Mouse (Mus musculus) forebrain, embryonic 13.5 days (tissue): Measurements from ENCODE around the gene Iba57. TPM values are rescaled to one million over a fixed set of nuclear protein-coding genes. Genes with fewer than 3 reads are reported as not detected.

Experiments
- ATAC-seq: fragments of 200-750 bp; cut with Nextera tagmentation; 2 replicates; pipeline ENCODE4 v1.8.0; 2017
- H3K27ac ChIP-seq: fragments of 300-500 bp; sonication (generic); 2 replicates; pipeline ENCODE4 v1.5.1; 2015; ENCODE audit warnings: inconsistent platforms, mild to moderate bottlenecking, moderate library complexity
- H3K27me3 ChIP-seq: fragments of 300-500 bp; sonication (generic); 2 replicates; pipeline ENCODE4 v1.6.1; 2015; ENCODE audit warnings: mild to moderate bottlenecking, inconsistent platforms
- H3K36me3 ChIP-seq: fragments of 300-500 bp; sonication (generic); 2 replicates; pipeline ENCODE4 v1.6.1; 2015; ENCODE audit warnings: mild to moderate bottlenecking, inconsistent platforms; ENCODE audit not compliant: poor library complexity, severe bottlenecking
- H3K4me1 ChIP-seq: fragments of 300-500 bp; sonication (generic); 2 replicates; pipeline ENCODE4 v1.6.1; 2015; ENCODE audit warnings: inconsistent platforms
- H3K4me2 ChIP-seq: fragments of 300-500 bp; sonication (generic); 2 replicates; pipeline ENCODE4 v1.6.1; 2015; ENCODE audit warnings: inconsistent platforms, mild to moderate bottlenecking, moderate library complexity
- H3K4me3 ChIP-seq: fragments of 300-500 bp; sonication (generic); 2 replicates; pipeline ENCODE4 v1.5.1; 2015; ENCODE audit warnings: mild to moderate bottlenecking, inconsistent platforms
- H3K9ac ChIP-seq: fragments of 300-500 bp; sonication (generic); 2 replicates; pipeline ENCODE4 v1.6.1; 2015; ENCODE audit warnings: mild to moderate bottlenecking, inconsistent platforms
- H3K9me3 ChIP-seq: fragments of 300-500 bp; sonication (generic); replicated peaks from 2 replicates; pipeline ENCODE4 v1.6.1; 2016; ENCODE audit warnings: inconsistent platforms
- WGBS: fragments of 180-500 bp; shearing (Covaris S2); methylation state at CpG from one replicate; pipeline ENCODE4 v1.1.7; 2015; 5-methylcytosine and 5-hydroxymethylcytosine counted together
- polyA plus RNA-seq: library from polyadenylated mRNA; unstranded; fragments of >200 nt; fragmentation: Nextera tagmentation; extraction: Ambion mirVana; gene quantifications from 2 replicates; pipeline ENCODE4 v1.2.1, GENCODE M21; 2015

Iba57 gene
- polyA plus RNA-seq, 1 experiment from 2014 or later, result 6.8 TPM

DNA sequence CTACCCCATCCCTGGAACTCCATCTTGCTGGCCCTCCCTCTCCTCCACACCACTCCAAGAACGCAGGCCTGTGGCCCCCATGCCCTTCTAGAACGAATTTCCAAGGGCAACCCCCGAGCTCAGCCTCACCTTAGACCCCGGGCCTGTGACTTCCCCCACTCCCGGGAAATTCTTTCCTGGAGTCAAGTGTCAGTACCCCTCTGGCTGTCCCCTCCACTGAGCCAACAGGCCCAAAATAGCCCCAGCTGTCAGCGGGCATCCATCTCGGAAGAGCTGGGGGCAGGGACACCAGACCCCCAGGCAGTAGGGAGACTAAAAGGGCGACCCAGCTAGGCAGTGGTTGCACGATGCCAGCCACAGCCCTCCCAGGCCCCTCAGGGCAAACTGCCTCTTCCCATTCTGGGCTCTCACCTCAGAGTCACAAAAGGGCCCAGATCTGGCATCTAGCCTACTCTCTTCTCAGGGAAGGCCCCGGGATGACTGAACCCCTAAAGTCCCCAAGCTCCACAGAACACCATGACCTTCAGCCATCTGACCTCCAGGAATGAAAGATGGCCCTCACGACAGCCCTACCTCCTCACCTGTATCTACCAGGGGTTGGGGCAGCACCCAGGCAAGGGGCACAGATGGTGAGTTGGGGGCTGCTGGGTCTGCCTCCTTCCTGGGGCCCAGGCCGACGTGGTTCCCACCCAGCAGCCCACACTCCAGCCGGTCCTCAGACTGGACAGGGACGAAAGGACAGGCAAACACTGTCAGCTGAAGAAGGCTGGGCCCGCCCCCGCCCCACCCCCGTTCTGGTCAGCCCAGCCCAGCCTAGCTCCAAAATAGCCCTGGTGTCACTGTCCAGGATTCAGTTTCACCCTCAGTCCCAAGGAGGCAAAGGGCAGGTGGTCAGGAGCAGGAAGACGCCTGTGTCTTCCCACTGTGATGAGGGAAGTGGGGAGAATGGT is 24.7 kb downstream of the Iba57 start:
- H3K36me3 ChIP-seq, result no peaks in the 10 kb centered on the region
- no peak for ATAC-seq
- H3K27me3 ChIP-seq, result peaks cover 48% of the 10 kb centered on the region
- H3K4me1 ChIP-seq, result peaks cover 17% of the 10 kb centered on the region
- no peak overlapping the region for H3K9ac ChIP-seq
- WGBS, result 75% methylated on average over 19 of the region's 19 CpGs
- no peak overlapping the region for H3K27ac ChIP-seq
- H3K4me2 ChIP-seq, result no peak overlapping the region
- H3K4me3 ChIP-seq, result no peak overlapping the region
- no peaks in the 10 kb centered on the region for H3K9me3 ChIP-seq

DNA sequence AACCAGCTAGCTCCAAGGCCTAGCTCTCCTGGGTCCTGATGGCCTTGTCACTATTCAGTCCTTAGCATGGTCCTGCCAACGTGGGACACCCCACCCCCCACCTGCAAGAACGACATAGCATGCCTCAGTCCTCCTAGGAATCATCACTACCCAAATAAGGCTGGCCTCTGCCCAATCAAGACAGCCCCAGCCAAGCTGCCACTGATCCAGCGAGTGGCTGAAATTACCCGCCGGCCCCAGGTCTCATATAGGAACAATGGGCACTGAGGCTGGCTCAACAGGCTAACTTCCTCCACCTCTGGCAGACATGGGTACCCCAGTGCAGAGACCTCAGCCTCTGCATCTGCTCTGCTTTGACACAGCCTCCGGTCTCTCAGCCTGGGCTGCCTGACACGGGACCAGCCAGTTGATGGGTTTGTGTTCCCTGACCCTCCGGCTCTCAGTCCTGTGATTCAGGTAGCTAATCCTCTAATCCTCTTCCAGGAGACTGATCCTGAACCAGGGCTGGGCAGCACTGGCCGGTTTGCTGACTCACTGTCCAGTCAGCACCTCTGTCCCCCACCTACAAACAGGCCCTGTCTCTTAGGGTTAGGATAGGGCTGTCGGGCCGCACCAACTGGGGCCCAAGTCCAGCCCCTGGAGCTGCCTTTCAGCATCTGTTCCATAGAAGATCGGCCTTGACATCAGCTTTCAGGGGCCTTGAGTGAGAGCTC is 26.4 kb downstream of the Iba57 start:
- 47% methylated on average over 12 of the region's 12 CpGs for WGBS
- H3K4me2 ChIP-seq, result no peak overlapping the region
- peaks cover 17% of the 10 kb centered on the region for H3K4me1 ChIP-seq
- H3K27me3 ChIP-seq, result peaks cover 65% of the 10 kb centered on the region
- H3K9ac ChIP-seq, result no peak overlapping the region
- H3K27ac ChIP-seq, result no peak overlapping the region
- H3K4me3 ChIP-seq, result no peak overlapping the region
- H3K36me3 ChIP-seq, result no peaks in the 10 kb centered on the region
- no peak for ATAC-seq
- no peaks in the 10 kb centered on the region for H3K9me3 ChIP-seq

DNA sequence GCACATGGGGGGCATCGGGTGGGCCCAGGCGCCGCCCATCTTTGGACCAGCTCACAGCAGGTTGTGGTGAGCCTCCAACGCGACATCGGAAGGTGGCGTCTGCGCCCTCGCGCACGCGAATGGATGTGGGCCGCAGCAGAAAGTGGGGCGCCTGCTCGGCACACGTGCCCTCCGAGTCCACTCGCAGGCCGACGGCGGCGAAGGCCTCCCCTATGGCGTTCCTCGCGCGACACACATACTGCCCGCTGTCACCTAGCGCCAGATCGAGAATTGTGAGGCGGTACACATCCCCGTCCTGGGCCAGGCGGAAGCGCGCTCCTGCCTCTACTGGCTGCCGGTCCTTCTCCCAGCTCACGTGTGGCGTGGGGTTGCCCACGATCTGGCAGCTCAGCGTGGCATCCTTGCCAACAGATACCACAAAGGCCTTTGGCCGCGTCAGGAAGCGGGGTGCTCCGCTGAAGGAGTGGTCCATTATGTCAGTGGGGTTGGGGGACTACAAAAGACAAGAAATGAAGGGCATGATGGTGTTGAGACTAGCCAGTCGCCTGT is 27.6 kb downstream of the Iba57 start, which contains the start of gene Obscn:
Gene Obscn (minus strand): TSS at position 499 of the 549 bp plus-strand sequence.
- no peak for ATAC-seq
- WGBS, result 18% methylated on average over 44 of the region's 44 CpGs
- H3K27me3 ChIP-seq, result peaks cover 67% of the 10 kb centered on the region
- no peaks in the 10 kb centered on the region for H3K9me3 ChIP-seq
- peak within 1 kb of the TSS; percentile 23 for H3K4me3 ChIP-seq
- H3K36me3 ChIP-seq, result no peaks in the 10 kb centered on the region
- no peak within 1 kb of the TSS for H3K9ac ChIP-seq
- H3K27ac ChIP-seq, result no peak within 1 kb of the TSS
- H3K4me2 ChIP-seq, result peak within 1 kb of the TSS; percentile 50
- peaks cover 13% of the 10 kb centered on the region for H3K4me1 ChIP-seq

DNA sequence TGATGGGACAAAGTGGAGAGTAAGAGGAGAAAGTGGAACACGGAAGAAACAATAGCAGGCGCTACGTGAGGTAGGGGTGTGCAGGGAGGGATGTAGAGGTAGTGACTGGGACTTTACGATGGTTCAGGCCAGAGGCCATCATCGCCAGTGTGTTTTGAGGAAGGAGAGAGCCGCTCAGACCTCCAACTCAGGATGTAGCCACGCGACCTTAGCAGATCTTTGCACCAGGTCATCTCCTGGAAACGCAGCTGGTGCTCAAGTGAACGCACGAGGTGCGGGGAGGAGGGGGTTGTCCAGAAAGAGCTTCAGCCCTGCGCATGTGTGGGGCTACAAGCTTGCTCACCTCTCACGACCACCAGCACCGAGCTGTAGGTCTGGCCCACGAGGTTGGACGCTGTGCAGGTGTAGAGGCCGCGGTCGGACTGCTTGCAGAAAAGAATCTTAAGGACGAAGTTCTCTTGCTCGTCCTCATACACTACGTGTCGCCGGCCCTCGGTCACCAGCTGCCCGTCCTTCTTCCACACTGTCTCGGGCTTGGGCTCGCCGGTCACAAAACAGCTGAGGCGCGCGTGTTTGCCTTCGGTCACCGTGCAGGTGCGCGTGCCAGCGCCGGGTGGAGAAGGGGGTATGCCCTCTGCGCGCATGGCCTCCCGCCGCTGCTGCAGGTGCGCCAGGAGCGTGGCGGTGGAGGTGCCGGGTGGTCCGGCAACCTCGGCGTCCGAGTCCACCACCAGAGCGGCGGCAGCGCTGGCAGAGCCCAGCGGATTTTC is 28.3 kb downstream of the Iba57 start:
- Histone ChIP-seq H3K9me3 (no peaks in the 10 kb centered on the region), H3K4me3 (peak overlapping the region; percentile 23), H3K27ac (no peak overlapping the region), H3K4me1 (peaks cover 13% of the 10 kb centered on the region), H3K9ac (no peak overlapping the region), H3K4me2 (peak overlapping the region; percentile 50), H3K27me3 (peaks cover 67% of the 10 kb centered on the region), H3K36me3 (no peaks in the 10 kb centered on the region)
- 5% methylated on average over 55 of the region's 55 CpGs for WGBS
- no peak for ATAC-seq

DNA sequence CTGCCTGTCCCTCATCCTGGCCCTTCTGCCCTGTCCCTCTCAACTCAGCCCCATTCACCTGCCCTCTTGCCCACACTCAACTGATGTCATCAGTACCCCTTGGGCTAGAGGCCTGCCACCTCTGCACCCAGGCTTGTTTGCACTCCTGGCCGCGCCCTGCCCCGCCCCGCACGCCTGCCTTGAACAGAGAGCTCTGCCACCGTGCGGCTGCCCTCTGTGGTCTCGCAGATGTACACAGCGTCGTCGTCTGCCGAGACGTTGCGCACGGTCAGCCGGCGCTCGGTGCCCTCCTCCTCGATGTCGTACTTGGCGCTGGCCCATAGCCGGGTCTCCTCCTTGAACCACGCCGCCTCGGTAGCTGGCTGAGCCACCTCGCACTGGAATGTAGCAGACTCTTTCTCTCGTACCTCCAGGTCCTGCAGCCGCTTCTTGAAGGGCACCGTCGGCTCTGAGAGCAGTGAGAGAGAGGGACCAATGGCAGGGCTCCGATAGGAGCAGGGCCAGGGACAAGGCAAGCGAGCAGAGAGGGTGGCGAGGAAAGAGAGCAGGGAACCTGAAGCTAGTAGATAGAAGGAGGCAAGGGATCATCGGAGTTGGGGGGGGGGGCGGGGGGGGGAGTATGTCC is 29.1 kb downstream of the Iba57 start:
- Histone ChIP-seq H3K4me3 (peak overlapping the region; percentile 15), H3K27ac (no peak overlapping the region), H3K4me1 (peaks cover 13% of the 10 kb centered on the region), H3K4me2 (peak overlapping the region; percentile 33), H3K9me3 (no peaks in the 10 kb centered on the region), H3K9ac (no peak overlapping the region), H3K27me3 (peaks cover 67% of the 10 kb centered on the region), H3K36me3 (no peaks in the 10 kb centered on the region)
- WGBS, result 10% methylated on average over 34 of the region's 35 CpGs
- ATAC-seq, result no peak

DNA sequence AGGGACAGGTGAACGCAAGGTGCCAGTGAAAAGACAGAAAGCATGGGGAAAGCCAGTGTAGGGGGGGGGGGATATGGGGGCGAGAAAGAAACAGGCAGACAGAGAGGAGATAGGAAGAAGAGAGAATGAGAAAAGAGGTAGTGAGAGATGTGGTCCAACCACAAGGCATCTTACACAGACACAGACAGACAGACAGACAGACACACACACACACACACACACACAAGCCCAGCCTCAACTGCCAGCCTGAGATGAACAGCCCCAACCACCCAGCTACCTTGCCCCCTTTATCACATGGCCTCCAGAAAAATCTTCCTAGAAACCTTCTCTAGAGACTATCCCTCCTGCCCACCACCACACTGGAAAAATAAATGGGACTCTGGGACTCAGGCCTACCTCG is 31.5 kb downstream of the Iba57 start:
- peaks cover 13% of the 10 kb centered on the region for H3K4me1 ChIP-seq
- no peak overlapping the region for H3K4me2 ChIP-seq
- H3K27ac ChIP-seq, result no peak overlapping the region
- H3K4me3 ChIP-seq, result no peak overlapping the region
- WGBS, result 87% methylated on average over 2 of the region's 3 CpGs
- no peaks in the 10 kb centered on the region for H3K9me3 ChIP-seq
- peaks cover 51% of the 10 kb centered on the region for H3K27me3 ChIP-seq
- no peaks in the 10 kb centered on the region for H3K36me3 ChIP-seq
- H3K9ac ChIP-seq, result no peak overlapping the region
- no peak for ATAC-seq

DNA sequence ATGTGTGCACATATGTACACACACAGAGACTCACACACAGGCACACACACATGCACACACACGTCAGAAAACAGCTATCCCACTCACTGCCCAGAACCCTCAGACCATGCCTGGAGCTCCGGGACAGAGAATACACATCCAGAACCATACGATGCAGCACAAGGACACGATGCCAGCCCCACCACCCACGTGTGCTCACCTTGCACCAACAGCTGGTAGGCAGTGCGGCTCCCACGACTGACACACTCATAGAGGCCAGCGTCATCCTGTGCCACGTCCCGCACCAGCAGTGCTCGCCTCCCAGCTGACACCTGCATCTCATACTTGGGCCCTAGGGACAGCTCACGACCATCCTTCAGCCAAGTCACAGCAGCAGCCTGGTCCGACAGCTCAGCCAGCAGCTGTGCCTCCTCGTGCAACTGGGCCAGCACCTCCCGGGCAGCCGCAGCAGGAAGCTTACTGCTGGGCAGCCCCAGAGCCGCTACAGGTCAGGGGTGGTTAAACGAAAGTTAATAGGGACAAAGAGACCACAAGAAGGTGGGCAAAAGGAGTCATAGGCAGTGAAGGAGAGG is 32.1 kb downstream of the Iba57 start:
- no peak overlapping the region for H3K4me3 ChIP-seq
- no peak overlapping the region for H3K4me2 ChIP-seq
- H3K9me3 ChIP-seq, result no peaks in the 10 kb centered on the region
- no peak overlapping the region for H3K27ac ChIP-seq
- H3K9ac ChIP-seq, result no peak overlapping the region
- WGBS, result 68% methylated on average over 18 of the region's 18 CpGs
- H3K4me1 ChIP-seq, result peaks cover 13% of the 10 kb centered on the region
- no peak for ATAC-seq
- H3K36me3 ChIP-seq, result no peaks in the 10 kb centered on the region
- H3K27me3 ChIP-seq, result peaks cover 44% of the 10 kb centered on the region

DNA sequence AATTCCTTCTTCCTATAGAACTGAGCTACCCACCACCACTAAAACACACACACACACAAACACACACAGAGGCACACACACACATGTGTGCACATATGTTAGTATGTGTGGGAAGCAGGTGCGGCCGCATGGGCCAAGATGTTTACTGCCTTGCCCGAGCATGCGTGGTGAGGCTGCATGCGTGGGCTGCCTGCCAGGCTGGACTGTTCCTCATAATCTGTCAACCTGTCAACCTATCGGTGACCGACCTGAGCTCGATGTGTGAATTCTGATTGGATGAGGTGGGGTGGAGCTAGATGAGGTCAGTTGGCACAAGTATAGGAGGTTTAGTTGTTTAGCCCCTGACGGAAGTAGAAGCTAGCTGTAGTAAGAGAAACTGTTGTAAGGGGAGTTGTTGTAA is 32.8 kb downstream of the Iba57 start:
- no peak for ATAC-seq
- H3K27me3 ChIP-seq, result peaks cover 38% of the 10 kb centered on the region
- no peak overlapping the region for H3K27ac ChIP-seq
- peaks cover 10% of the 10 kb centered on the region for H3K4me1 ChIP-seq
- H3K36me3 ChIP-seq, result no peaks in the 10 kb centered on the region
- no peak overlapping the region for H3K4me3 ChIP-seq
- 87% methylated on average over 9 of the region's 9 CpGs for WGBS
- no peak overlapping the region for H3K4me2 ChIP-seq
- H3K9me3 ChIP-seq, result no peaks in the 10 kb centered on the region
- no peak overlapping the region for H3K9ac ChIP-seq

DNA sequence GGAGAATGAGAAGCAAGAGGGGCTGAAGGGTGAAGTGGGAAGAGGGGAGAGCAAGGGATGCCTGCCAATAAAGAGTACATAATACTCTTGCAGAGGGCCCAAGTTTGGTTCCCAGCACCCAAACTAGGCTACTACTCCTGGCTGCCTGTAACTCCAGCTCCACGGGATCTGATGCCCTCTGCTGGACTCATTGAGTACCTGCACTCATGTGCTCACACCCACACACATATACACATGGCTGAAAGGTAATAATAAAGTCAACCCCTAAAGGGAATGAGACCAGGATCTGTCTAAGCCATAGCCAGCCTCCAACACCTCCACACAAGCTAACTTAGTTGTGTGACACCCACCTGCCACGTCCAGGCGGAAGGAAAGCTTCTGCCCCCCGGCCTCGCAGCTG is 57.6 kb downstream of the Iba57 start:
- no peak for ATAC-seq
- no peak overlapping the region for H3K4me2 ChIP-seq
- no peaks in the 10 kb centered on the region for H3K4me1 ChIP-seq
- H3K4me3 ChIP-seq, result no peak overlapping the region
- no peaks in the 10 kb centered on the region; the same call in 1 of the 2 replicates for H3K9me3 ChIP-seq
- no peaks in the 10 kb centered on the region for H3K36me3 ChIP-seq
- no peaks in the 10 kb centered on the region for H3K27me3 ChIP-seq
- no peak overlapping the region for H3K9ac ChIP-seq
- 99% methylated on average over 5 of the region's 5 CpGs for WGBS
- no peak overlapping the region for H3K27ac ChIP-seq
